Mouse (Mus musculus) kidney, adult 18-20 months (tissue): ENCODE measurements around the gene Arhgap32.
A peak's percentile ranks its signal among the peaks of the same experiment; 100 is the strongest.

Experiments
- DNase-seq: peaks from one replicate; pipeline ENCODE4 v3.0.0; 2021

Gene Arhgap32

DNA sequence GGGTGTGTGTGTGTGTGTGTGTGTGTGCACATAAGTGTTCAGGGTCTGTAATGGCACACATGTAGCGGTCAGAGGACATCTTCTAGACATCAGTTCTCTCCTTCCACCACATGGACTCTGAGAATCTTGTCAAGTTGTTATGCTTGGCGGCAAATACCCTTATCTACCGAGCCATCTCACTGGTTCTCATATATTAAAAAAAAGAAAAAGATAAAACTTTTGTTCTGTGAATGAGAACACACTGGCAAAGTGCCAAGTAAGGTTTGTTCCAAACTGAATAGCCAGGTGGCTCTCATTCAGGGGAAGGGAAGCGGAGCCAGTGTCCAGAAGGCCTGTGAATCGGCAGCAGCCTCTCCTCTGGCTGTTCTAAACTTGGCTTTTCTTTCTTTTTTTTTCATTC, 162.1 kb downstream of the Arhgap32 start:
- no peak for DNase-seq

- no peak for DNase-seq
Measured at GRCm38 (mm10) chr9:32279789-32280188, 163.9 kb downstream of the Arhgap32 start.

- DNase-seq, result no peak
Measured at GRCm38 (mm10) chr9:32280456-32280855, 164.5 kb downstream of the Arhgap32 start.

GRCm38 (mm10) chr9:32283591-32283990, 167.7 kb downstream of the Arhgap32 start:
- peak; percentile 38 for DNase-seq

DNA sequence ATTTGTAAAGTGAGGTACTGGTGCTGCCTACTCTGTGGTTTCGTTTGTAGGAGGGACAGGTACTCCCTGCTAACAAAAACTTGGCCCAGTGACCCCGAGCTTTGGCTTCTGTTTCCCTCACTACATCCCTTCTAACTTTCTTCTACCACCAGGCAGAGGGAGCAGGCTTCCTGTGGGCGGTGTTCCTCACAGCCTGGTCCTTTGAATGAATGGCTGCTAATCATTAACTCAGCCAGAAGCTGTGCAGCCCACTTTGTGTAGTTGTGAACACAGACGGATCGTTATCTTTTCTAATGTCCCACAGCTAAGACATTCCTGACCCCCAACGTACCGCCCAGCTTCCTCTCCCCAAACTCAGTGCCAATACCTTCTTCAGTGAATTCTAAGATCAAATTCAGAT, 175.7 kb downstream of the Arhgap32 start:
- DNase-seq, result peak; percentile 32

DNA sequence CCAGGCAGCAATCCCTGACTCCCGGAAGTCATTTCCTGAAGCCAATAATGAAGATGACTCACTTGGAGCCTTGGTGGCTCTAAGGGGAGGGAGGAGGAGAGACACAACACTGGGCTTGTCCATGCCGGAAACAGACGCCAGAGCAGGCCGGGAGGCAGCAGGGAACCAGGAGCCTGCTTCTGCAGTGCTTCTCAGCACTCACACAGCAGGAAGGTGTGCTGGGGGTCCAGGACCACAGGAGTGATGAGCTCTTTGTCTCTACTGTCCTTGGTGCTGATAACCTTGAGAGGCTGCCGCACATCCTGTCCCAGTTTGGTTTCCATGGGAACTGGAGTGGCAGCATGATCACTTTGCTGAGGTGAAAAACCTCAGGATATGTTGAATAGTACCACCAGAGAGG, 176.8 kb downstream of the Arhgap32 start:
- no peak for DNase-seq

DNA sequence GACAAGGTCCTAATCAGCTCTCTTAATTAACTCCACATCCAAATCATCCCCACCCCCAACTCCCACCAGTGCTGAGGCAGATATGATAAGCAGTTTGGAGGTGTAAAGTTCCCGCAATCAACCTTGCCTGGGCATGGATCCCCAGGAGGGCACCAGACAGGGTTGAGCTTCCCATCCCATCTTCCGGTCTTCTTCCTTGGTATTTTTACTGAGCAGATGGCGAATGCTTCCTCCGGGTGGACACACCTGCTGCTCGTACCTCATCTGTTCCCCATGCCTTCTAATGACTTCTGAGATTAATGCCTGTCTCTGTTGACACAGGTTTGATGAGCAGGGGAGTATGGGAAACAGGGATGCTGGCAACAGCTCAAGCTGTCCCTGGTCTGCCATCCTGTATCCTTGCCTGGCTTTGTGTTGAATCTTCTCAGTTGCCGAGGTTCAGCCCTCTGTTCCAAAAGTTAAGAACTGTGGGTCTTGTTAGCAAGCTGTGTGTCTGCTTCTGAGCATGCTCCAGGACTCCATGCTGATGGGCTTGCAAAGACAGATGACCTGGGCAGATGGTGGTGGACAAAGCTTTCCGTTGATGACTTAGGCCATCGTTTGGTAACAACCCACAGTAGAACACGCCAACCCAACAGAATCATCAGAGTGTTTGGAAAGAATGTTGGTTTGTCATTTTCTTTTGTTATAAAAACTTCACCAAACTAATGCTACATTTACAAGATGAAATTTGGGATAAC, 179.3 kb downstream of the Arhgap32 start:
- no peak for DNase-seq

- DNase-seq, result no peak
Measured at GRCm38 (mm10) chr9:32302501-32303150, 186.7 kb downstream of the Arhgap32 start.

GRCm38 (mm10) chr9:32311786-32312185, 195.8 kb downstream of the Arhgap32 start:
- DNase-seq, result no peak

- DNase-seq, result no peak
Measured at GRCm38 (mm10) chr9:32312208-32312607, 196.3 kb downstream of the Arhgap32 start.

DNA sequence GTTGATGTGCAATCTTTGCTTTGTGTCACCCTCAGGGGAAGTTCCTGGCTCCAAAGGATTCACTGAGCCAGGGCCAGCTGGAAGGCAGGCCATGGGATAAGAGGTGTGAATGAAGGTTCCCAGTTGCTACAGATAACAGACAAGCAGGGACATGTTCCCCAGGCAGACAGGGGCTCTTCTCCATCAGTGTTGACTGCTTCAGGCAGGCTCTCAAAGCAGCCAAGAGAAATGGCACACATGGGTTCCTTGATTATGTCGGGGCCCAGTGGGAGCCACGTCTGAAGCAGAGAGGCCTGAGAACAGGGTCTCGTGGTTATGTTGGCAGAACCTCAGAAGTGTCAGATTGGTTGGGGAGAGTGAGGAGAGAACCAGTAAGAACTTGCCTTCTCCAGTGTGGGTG, 198.1 kb downstream of the Arhgap32 start:
- no peak for DNase-seq

GRCm38 (mm10) chr9:32315999-32316398, 200.1 kb downstream of the Arhgap32 start:
- DNase-seq, result no peak
